Mouse (Mus musculus): ENCODE data around the gene Stk38. TPM values are rescaled to one million over a fixed set of nuclear protein-coding genes. Genes with fewer than 3 reads are reported as not detected.
"Not testable (repeated sequence)": the region's sequence is repeated elsewhere in the genome, so short reads cannot be mapped to it uniquely, and the experiment has no call there.

Stk38 gene
- total RNA-seq, 2 experiments from 2014 or later = 23.0 to 26.1 TPM

GRCm38 (mm10) chr17:29042569-29042968, 34.8 kb upstream of the Stk38 start:
- intact Hi-C loops (cut with DNase I) = no loop called here

GRCm38 (mm10) chr17:29041632-29042031, 33.8 kb upstream of the Stk38 start:
- DNase-seq; intact Hi-C loops (cut with DNase I): not testable (repeated sequence)

More at GRCm38 (mm10) chr17:29042569-29042968, 34.8 kb upstream of the Stk38 start:
- DNase-seq = no peak

GRCm38 (mm10) chr17:29039351-29039750, 31.6 kb upstream of the Stk38 start:
- no peak for DNase-seq
- intact Hi-C loops (cut with DNase I) = no loop called here

- no peak for DNase-seq
- intact Hi-C loops (cut with DNase I) = no loop called here
Measured at GRCm38 (mm10) chr17:29035506-29035905, 27.7 kb upstream of the Stk38 start.

- no peak for DNase-seq
- intact Hi-C loops (cut with DNase I) = no loop called here
Measured at GRCm38 (mm10) chr17:29034264-29034663, 26.5 kb upstream of the Stk38 start.

- intact Hi-C loops (cut with DNase I) = no loop called here
- DNase-seq = no peak
Measured at GRCm38 (mm10) chr17:29033569-29034061, 25.8 kb upstream of the Stk38 start.

GRCm38 (mm10) chr17:29032274-29033069, 24.7 kb upstream of the Stk38 start, which contains the start of gene Srsf3:
Srsf3 (plus strand) TSS chr17:29032628.
- DNase-seq = peak; percentile 97 to 98
- intact Hi-C loops (cut with DNase I) = no loop called here

- intact Hi-C loops (cut with DNase I) = no loop called here
- DNase-seq = no peak
Measured at GRCm38 (mm10) chr17:29031771-29032273, 24.0 kb upstream of the Stk38 start.

GRCm38 (mm10) chr17:29031085-29031711, 23.4 kb upstream of the Stk38 start:
- DNase-seq; intact Hi-C loops (cut with DNase I): not testable (repeated sequence)

- intact Hi-C loops (cut with DNase I) = no loop called here
- DNase-seq = no peak
Measured at GRCm38 (mm10) chr17:29030321-29031034, 22.7 kb upstream of the Stk38 start.

- DNase-seq = no peak
- intact Hi-C loops (cut with DNase I) = no loop called here
Measured at GRCm38 (mm10) chr17:29026652-29027356, 19.0 kb upstream of the Stk38 start.

GRCm38 (mm10) chr17:29024896-29025565, 17.2 kb upstream of the Stk38 start:
- intact Hi-C loops (cut with DNase I) = loop anchor here (5.0 kb wide), 1 partner anchor 38 kb away; no protein-coding TSS in a partner anchor
- DNase-seq = no peak

GRCm38 (mm10) chr17:29024047-29024892, 16.5 kb upstream of the Stk38 start:
- intact Hi-C loops (cut with DNase I) = loop anchor here (5.0 kb wide), 1 partner anchor 37 kb away; no protein-coding TSS in a partner anchor
- DNase-seq = no peak

- intact Hi-C loops (cut with DNase I) = loop anchor here (5.0 kb wide), 1 partner anchor 36 kb away; no protein-coding TSS in a partner anchor
- DNase-seq = no peak
Measured at GRCm38 (mm10) chr17:29023346-29023745, 15.6 kb upstream of the Stk38 start.

GRCm38 (mm10) chr17:29022230-29022819, 14.5 kb upstream of the Stk38 start:
- DNase-seq = peak in 1 of 2 experiments; percentile 11
- intact Hi-C loops (cut with DNase I) = loop anchor here (5.0 kb wide), 1 partner anchor 35 kb away; no protein-coding TSS in a partner anchor

GRCm38 (mm10) chr17:29020444-29020843, 12.6 kb upstream of the Stk38 start:
- DNase-seq = no peak
- intact Hi-C loops (cut with DNase I) = loop anchor here (5.0 kb wide), 1 partner anchor 33 kb away; no protein-coding TSS in a partner anchor

GRCm38 (mm10) chr17:29019391-29019790, 11.6 kb upstream of the Stk38 start:
- intact Hi-C loops (cut with DNase I) = no loop called here
- no peak for DNase-seq

Data from gastrocnemius, postnatal 36 days (tissue).